27 mouse cellular contexts compared by ENCODE assay signal in the genomic region with DNA sequence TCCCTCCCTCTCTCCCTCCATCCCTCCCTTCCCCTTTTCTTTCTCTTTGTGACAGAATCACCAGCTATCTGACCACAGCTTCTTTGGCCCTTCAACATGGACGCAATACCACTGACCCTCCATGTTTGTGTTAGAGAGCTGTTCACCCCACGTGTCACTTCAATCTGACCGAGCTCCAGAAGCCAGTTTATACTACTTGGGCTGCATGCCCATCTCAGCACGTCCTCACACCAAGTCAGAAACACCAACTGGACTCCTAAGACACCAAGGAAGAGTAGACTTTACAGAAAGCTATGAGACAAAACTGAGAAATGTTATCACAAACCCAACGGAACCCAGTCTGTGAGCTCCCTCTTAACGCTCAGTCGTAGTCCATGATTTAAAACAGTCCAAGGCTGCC. TPM values are rescaled to one million over a fixed set of nuclear protein-coding genes. Genes with fewer than 3 reads are reported as not detected.
"Had no signal": no experiment of that assay in that cellular context is flagged by ENCODE, and none has a peak within 500 bp of the region (broad histone marks: within the 10 kb centered on the region; RNA-seq: fewer than 3 reads in every experiment).

No protein-coding gene starts in this region.

- DNase-seq: gastrocnemius, postnatal 14 days; gastrocnemius, postnatal 36 days; heart, adult 11 months; heart, adult 2 months; heart, postnatal 14 days; heart, postnatal 36 days; kidney, adult 11 months; kidney, adult 2 months; kidney, adult 9 months; kidney, postnatal 14 days; kidney, postnatal 36 days; layer of hippocampus, adult 9-11 months; layer of hippocampus, postnatal 36 days; left cerebral cortex, postnatal 4 days had no signal

- H3K27ac ChIP-seq: heart, adult 2 months; heart, embryonic 13.5 days; heart, embryonic 15.5 days; hindbrain, embryonic 13.5 days; hindbrain, embryonic 15.5 days; hindbrain, postnatal 0 days; kidney, embryonic 15.5 days; kidney, postnatal 0 days; limb, embryonic 13.5 days; limb, embryonic 15.5 days; liver, embryonic 12.5 days; liver, embryonic 14.5 days had no signal

- H3K27me3 ChIP-seq: heart, embryonic 13.5 days; heart, embryonic 15.5 days; hindbrain, embryonic 13.5 days; hindbrain, embryonic 15.5 days; kidney, embryonic 15.5 days; limb, embryonic 13.5 days; limb, embryonic 15.5 days; liver, embryonic 12.5 days had no signal

- ATAC-seq: hindbrain, postnatal 0 days; intestine, embryonic 16.5 days; liver, embryonic 12.5 days had no signal

- H3K4me3 ChIP-seq: heart, adult 2 months; heart, embryonic 13.5 days; heart, embryonic 15.5 days; hindbrain, embryonic 13.5 days; hindbrain, embryonic 15.5 days; kidney, embryonic 15.5 days; limb, embryonic 13.5 days; limb, embryonic 15.5 days; liver, embryonic 12.5 days had no signal

- H3K4me1 ChIP-seq: hindbrain, embryonic 13.5 days; hindbrain, embryonic 15.5 days; liver, embryonic 12.5 days had no signal

RNA-seq across cellular contexts. Expression of a gene that starts 43.2 kb away (rescaled TPM):
- polyA plus RNA-seq: liver, adult 2 months had no signal
